Mouse (Mus musculus) spleen, adult 2 months (tissue): ENCODE data around the gene Ccnb1.

Experiments used
- CTCF ChIP-seq: fragments of 200-500 bp; IDR thresholded peaks from 2 replicates; pipeline ENCODE4 v1.5.1; 2011; ENCODE audit warnings: mild to moderate bottlenecking, inconsistent platforms; ENCODE audit not compliant: insufficient read depth, insufficient read length, insufficient replicate concordance; ENCODE audit errors: extremely low read depth
- POLR2A ChIP-seq: fragments of 200-500 bp; IDR thresholded peaks from 2 replicates; pipeline ENCODE4 v1.6.1; 2011; ENCODE audit warnings: low read depth, low read length, inconsistent platforms

DNA sequence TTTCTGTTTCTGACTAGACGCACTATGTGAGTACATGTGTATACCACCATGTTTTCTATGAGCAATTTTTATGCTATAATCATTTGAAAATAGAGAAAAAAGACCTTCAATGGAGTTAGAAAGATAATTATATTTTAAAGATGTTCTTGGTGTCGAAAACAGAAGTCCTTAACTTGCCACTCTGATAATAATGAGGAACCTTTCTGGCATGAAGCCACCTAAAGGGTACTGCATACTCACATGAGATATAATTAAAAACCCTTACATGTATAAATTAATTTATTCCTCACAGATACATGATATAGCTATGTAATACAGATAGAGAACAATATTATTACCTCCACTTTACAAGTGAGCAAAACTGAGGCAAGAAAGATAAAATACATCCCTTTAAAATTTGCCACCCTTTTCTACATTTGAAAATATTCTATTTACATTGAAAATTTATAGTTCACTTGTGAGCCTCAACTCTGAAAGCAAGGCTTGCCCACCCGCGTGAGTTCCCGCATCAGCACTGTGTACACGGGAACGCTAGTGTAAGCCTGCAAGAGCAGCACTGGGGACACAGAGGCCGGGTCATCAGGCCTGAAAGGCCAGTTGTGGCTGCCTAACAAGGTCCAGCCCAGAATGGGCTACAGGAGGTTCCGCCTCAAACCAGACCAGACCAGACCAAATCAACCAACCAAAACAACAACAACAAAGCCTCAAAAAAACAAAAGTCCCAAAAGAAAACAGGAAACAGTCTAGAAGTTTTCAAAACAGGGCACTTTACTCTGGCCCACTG is 39.4 kb upstream of the Ccnb1 start:
- TF ChIP-seq CTCF (no peak), POLR2A (no peak)
